Mouse (Mus musculus) hindbrain, embryonic 14.5 days (tissue): Measurements from ENCODE around the gene Mrpl51. TPM values are rescaled to one million over a fixed set of nuclear protein-coding genes. Genes with fewer than 3 reads are reported as not detected.

Experiments used
- ATAC-seq: fragments of 200-750 bp; cut with Nextera tagmentation; 2 replicates; pipeline ENCODE4 v1.8.0; 2017; ENCODE audit warnings: moderate number of reproducible peaks, mild to moderate bottlenecking, moderate TSS enrichment, moderate library complexity; ENCODE audit not compliant: low FRiP score
- DNase-seq: peaks from one replicate; pipeline ENCODE4 v3.0.0-alpha.2; 2015; ENCODE audit warnings: low spot score
- H3K27ac ChIP-seq: fragments of 300-500 bp; sonication (generic); 2 replicates; pipeline ENCODE4 v1.5.1; 2014; ENCODE audit warnings: mild to moderate bottlenecking, moderate library complexity
- H3K27me3 ChIP-seq: fragments of 300-500 bp; sonication (generic); 2 replicates; pipeline ENCODE4 v1.6.1; 2014; ENCODE audit warnings: mild to moderate bottlenecking, low read length, mixed read lengths; ENCODE audit not compliant: control insufficient read depth, insufficient read depth
- H3K36me3 ChIP-seq: fragments of 300-500 bp; sonication (generic); replicated peaks from 2 replicates; pipeline ENCODE4 v1.6.1; 2014; ENCODE audit not compliant: control insufficient read depth, insufficient read depth
- H3K4me1 ChIP-seq: fragments of 300-500 bp; sonication (generic); replicated peaks from 2 replicates; pipeline ENCODE4 v1.6.1; 2014; ENCODE audit warnings: antibody characterized with exemption, low read length, mixed read lengths; ENCODE audit not compliant: control insufficient read depth, insufficient read depth
- H3K4me2 ChIP-seq: fragments of 300-500 bp; sonication (generic); replicated peaks from 2 replicates; pipeline ENCODE4 v1.6.1; 2014; ENCODE audit warnings: mild to moderate bottlenecking, moderate library complexity
- H3K4me3 ChIP-seq: fragments of 300-500 bp; sonication (generic); replicated peaks from 2 replicates; pipeline ENCODE4 v1.5.1; 2014; ENCODE audit warnings: mild to moderate bottlenecking, low read length
- H3K9ac ChIP-seq: fragments of 300-500 bp; sonication (generic); 2 replicates; pipeline ENCODE4 v1.6.1; 2014
- H3K9me3 ChIP-seq: fragments of 300-500 bp; sonication (generic); 2 replicates; pipeline ENCODE4 v1.6.1; 2016; ENCODE audit warnings: low read length; ENCODE audit not compliant: control insufficient read depth
- WGBS: fragments of 180-500 bp; shearing (Covaris S2); extraction: QIAGEN DNeasy Blood & Tissue Kit; methylation state at CpG from one replicate; pipeline ENCODE4 v1.1.7; 2014; 5-methylcytosine and 5-hydroxymethylcytosine counted together
- polyA plus RNA-seq: library from polyadenylated mRNA; unstranded; fragments of >200 nt; fragmentation: Nextera tagmentation; extraction: Ambion mirVana; gene quantifications from 2 replicates; pipeline ENCODE4 v1.2.1, GENCODE M21; 2014

The Mrpl51 gene
- polyA plus RNA-seq, 1 experiment from 2014 or later, result 142 TPM

GRCm38 (mm10) chr6:125221115-125221745 is 29.6 kb downstream of the Mrpl51 start:
- H3K36me3 ChIP-seq, result no peaks in the 10 kb centered on the region
- H3K9ac ChIP-seq, result no peak overlapping the region
- no peaks in the 10 kb centered on the region for H3K27me3 ChIP-seq
- peaks cover 4% of the 10 kb centered on the region for H3K4me1 ChIP-seq
- no peaks in the 10 kb centered on the region for H3K9me3 ChIP-seq
- no peak overlapping the region for H3K4me2 ChIP-seq
- no peak for ATAC-seq
- 93% methylated on average over 20 of the region's 20 CpGs for WGBS
- H3K27ac ChIP-seq, result no peak overlapping the region
- H3K4me3 ChIP-seq, result no peak overlapping the region
- DNase-seq, result no peak

- no peaks in the 10 kb centered on the region for H3K36me3 ChIP-seq
- 87% methylated on average over 2 of the region's 2 CpGs for WGBS
- ATAC-seq (no peak), DNase-seq (no peak)
- H3K4me1 ChIP-seq, result no peaks in the 10 kb centered on the region
- H3K4me2 ChIP-seq, result no peak overlapping the region
- no peak overlapping the region for H3K4me3 ChIP-seq
- no peaks in the 10 kb centered on the region for H3K27me3 ChIP-seq
- no peaks in the 10 kb centered on the region for H3K9me3 ChIP-seq
- no peak overlapping the region for H3K27ac ChIP-seq
- no peak overlapping the region for H3K9ac ChIP-seq
Observed at GRCm38 (mm10) chr6:125222146-125222545, 30.5 kb downstream of the Mrpl51 start.

- Histone ChIP-seq H3K4me2 (no peak overlapping the region), H3K9ac (no peak overlapping the region), H3K27me3 (no peaks in the 10 kb centered on the region), H3K27ac (no peak overlapping the region), H3K36me3 (no peaks in the 10 kb centered on the region), H3K4me1 (no peaks in the 10 kb centered on the region), H3K4me3 (no peak overlapping the region), H3K9me3 (no peaks in the 10 kb centered on the region)
- 83% methylated on average over 3 of the region's 3 CpGs for WGBS
- DNase-seq (no peak), ATAC-seq (no peak)
Observed at GRCm38 (mm10) chr6:125222577-125222976, 31.0 kb downstream of the Mrpl51 start.

GRCm38 (mm10) chr6:125225518-125226115 is 34.0 kb downstream of the Mrpl51 start:
- 86% methylated on average over 5 of the region's 5 CpGs for WGBS
- Histone ChIP-seq H3K36me3 (no peaks in the 10 kb centered on the region), H3K27me3 (no peaks in the 10 kb centered on the region), H3K9me3 (no peaks in the 10 kb centered on the region), H3K4me3 (no peak overlapping the region), H3K4me1 (peaks cover 2% of the 10 kb centered on the region), H3K9ac (no peak overlapping the region), H3K4me2 (no peak overlapping the region), H3K27ac (no peak overlapping the region)
- DNase-seq (no peak), ATAC-seq (no peak)

- H3K4me3 ChIP-seq, result no peak overlapping the region
- H3K4me2 ChIP-seq, result peak overlapping the region; percentile 84
- H3K27ac ChIP-seq, result peak overlapping the region; percentile 43; the same call in 1 of the 2 replicates
- peaks cover 18% of the 10 kb centered on the region for H3K4me1 ChIP-seq
- 66% methylated on average over 9 of the region's 9 CpGs for WGBS
- ATAC-seq, result peak; percentile 2; the same call in 1 of the 2 replicates
- H3K9ac ChIP-seq, result peak overlapping the region; percentile 58
- H3K36me3 ChIP-seq, result no peaks in the 10 kb centered on the region
- H3K27me3 ChIP-seq, result no peaks in the 10 kb centered on the region
- no peaks in the 10 kb centered on the region for H3K9me3 ChIP-seq
- no peak for DNase-seq
Observed at GRCm38 (mm10) chr6:125230571-125230970, 39.0 kb downstream of the Mrpl51 start.

GRCm38 (mm10) chr6:125231117-125232044 is 39.8 kb downstream of the Mrpl51 start, which contains the start of gene Tapbpl:
TSS of gene Tapbpl (minus strand) at chr6:125231860.
- ATAC-seq (peak; percentile 84), DNase-seq (peak; percentile 68)
- Histone ChIP-seq H3K4me1 (peaks cover 18% of the 10 kb centered on the region), H3K27me3 (no peaks in the 10 kb centered on the region), H3K4me2 (peak within 1 kb of the TSS; percentile 84), H3K9me3 (no peaks in the 10 kb centered on the region), H3K36me3 (no peaks in the 10 kb centered on the region), H3K9ac (peak within 1 kb of the TSS; percentile 58), H3K4me3 (peak within 1 kb of the TSS; percentile 35), H3K27ac (peak within 1 kb of the TSS; percentile 57)
- WGBS, result 9% methylated on average over 16 of the region's 16 CpGs

- DNase-seq, result no peak
- Histone ChIP-seq H3K4me2 (peak overlapping the region; percentile 84), H3K4me1 (peaks cover 18% of the 10 kb centered on the region), H3K27me3 (no peaks in the 10 kb centered on the region), H3K9me3 (no peaks in the 10 kb centered on the region), H3K9ac (peak overlapping the region; percentile 58), H3K27ac (no peak overlapping the region), H3K36me3 (no peaks in the 10 kb centered on the region), H3K4me3 (peak overlapping the region; percentile 35)
- ATAC-seq, result no peak
- WGBS, result 57% methylated on average over 4 of the region's 4 CpGs
Observed at GRCm38 (mm10) chr6:125232045-125232437, 40.4 kb downstream of the Mrpl51 start.

GRCm38 (mm10) chr6:125232516-125232915 is 40.9 kb downstream of the Mrpl51 start:
- Histone ChIP-seq H3K27ac (no peak overlapping the region), H3K4me3 (no peak overlapping the region), H3K27me3 (no peaks in the 10 kb centered on the region), H3K36me3 (no peaks in the 10 kb centered on the region), H3K9me3 (no peaks in the 10 kb centered on the region), H3K4me2 (0 out of 2 replicates have a peak overlapping the region, but pooled peaks have one; percentile 84), H3K9ac (no peak overlapping the region), H3K4me1 (peaks cover 18% of the 10 kb centered on the region)
- DNase-seq (no peak), ATAC-seq (no peak)
- WGBS, result 79% methylated on average over 6 of the region's 6 CpGs
